Mouse (Mus musculus) layer of hippocampus, adult 2 months (tissue): ENCODE measurements around the gene Nlgn1. TPM values are rescaled to one million over a fixed set of nuclear protein-coding genes. Genes with fewer than 3 reads are reported as not detected.

Source experiments
- DNase-seq, 2 experiments: peaks; one replicate each; pipeline ENCODE4 v3.0.0; 2022; ENCODE audit warnings: low spot score in 2 of 2
- H3K27ac ChIP-seq: fragments of 200-600 bp; 2 replicates; pipeline ENCODE4 v1.8.1; 2022
- H3K4me3 ChIP-seq: fragments of 200-600 bp; 2 replicates; pipeline ENCODE4 v1.8.1; 2022; ENCODE audit warnings: mild to moderate bottlenecking
- CTCF ChIP-seq: fragments of 200-600 bp; conservative IDR thresholded peaks from 2 replicates; pipeline ENCODE4 v1.8.1; 2022; ENCODE audit warnings: antibody characterized with exemption, mild to moderate bottlenecking, moderate library complexity
- total RNA-seq, 2 experiments: library from RNA; stranded (reverse); gene quantifications; 2 replicates each; pipeline ENCODE4 v1.2.3; 2021

Gene Nlgn1
- total RNA-seq, 2 experiments from 2014 or later = 108 to 116 TPM

GRCm38 (mm10) chr3:26270894-26271795 is 61.1 kb downstream of the Nlgn1 start:
- 0 out of 2 replicates have a peak overlapping the region, but pooled peaks have one; percentile 6 for H3K27ac ChIP-seq
- no peak for TF ChIP-seq CTCF
- DNase-seq = no peak
- H3K4me3 ChIP-seq = no peak overlapping the region

DNA sequence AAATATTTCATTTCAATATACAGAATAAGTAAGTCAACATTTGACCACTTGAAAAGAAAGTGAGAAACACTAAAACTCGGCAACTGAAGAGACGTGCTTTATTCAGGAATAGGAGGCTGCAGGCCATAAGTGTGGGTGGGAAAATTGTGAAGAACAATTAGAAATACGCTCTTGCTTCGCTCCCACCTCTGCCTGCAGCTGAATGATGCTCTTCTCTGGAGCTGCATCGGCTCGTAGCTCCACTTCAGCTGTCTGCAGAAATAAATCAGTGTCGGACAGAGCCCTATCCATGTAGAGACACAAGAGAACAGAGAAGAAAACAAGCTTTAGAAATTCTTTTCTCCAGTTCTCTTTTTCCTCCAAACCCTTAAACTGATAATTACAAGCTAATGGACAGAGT is 85.7 kb downstream of the Nlgn1 start:
- DNase-seq = no peak
- no peak for TF ChIP-seq CTCF
- peak overlapping the region; percentile 53; the same call in 1 of the 2 replicates for H3K27ac ChIP-seq
- H3K4me3 ChIP-seq = no peak overlapping the region

GRCm38 (mm10) chr3:26243274-26243673 is 89.0 kb downstream of the Nlgn1 start:
- no peak for TF ChIP-seq CTCF
- no peak overlapping the region for H3K27ac ChIP-seq
- H3K4me3 ChIP-seq = no peak overlapping the region
- no peak for DNase-seq

GRCm38 (mm10) chr3:26230006-26230405 is 102.3 kb downstream of the Nlgn1 start:
- H3K4me3 ChIP-seq = no peak overlapping the region
- peak; percentile 6 to 21 for DNase-seq
- TF ChIP-seq CTCF = no peak
- no peak overlapping the region for H3K27ac ChIP-seq

GRCm38 (mm10) chr3:26228827-26229226 is 103.4 kb downstream of the Nlgn1 start:
- DNase-seq = peak; percentile 10 to 25
- no peak for TF ChIP-seq CTCF

DNA sequence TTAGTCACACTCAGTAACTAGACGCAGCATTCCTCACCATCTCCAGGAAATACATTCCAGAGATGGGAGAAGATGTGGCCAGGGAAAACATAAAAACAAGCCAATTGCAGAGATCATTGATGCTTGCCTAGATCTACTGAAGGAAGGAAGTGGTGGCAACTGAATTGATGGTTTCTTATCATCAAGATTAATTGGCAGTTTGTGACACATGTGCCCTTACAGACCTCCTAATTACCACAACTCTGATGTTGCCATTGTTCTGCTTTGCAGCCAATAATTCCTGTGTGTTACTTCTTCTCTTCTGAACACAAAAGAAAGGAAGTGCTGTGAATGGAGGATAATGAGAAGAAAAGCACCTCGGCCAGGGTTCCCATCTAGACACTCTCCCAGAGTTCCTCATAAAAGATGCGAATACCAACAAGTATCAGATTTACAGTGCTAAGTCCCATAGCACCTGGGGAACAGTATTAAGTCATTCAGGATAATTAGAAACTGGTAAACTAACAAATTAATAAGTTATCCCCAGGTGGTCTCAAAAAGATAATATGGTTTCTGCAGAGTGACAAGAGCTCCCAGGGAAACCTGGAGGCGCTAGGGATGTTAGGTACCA is 104.0 kb downstream of the Nlgn1 start:
- H3K27ac ChIP-seq = no peak overlapping the region
- TF ChIP-seq CTCF = no peak
- DNase-seq = no peak
- no peak overlapping the region for H3K4me3 ChIP-seq

More at GRCm38 (mm10) chr3:26228827-26229226, 103.4 kb downstream of the Nlgn1 start:
- no peak overlapping the region for H3K4me3 ChIP-seq
- no peak overlapping the region for H3K27ac ChIP-seq

DNA sequence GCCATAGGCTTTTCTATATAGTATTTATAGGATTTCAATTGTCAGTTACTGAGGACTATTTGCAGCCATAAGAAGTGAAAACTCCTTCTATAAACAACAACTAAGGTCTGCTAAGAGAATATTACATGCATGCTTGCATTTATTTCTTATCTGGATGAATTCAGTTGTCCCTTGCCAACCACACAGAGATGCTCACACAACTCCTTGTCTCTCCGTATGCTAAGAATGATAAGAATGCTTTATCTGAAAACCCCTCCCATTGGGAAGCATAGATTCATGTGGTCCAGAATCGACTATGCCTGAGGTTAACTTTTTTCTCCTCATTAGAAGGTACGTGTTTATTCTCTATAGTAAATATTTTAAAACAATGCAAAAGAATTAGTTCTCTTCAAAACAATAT is 108.8 kb downstream of the Nlgn1 start:
- Histone ChIP-seq H3K27ac (no peak overlapping the region), H3K4me3 (no peak overlapping the region)
- no peak for DNase-seq
- no peak for TF ChIP-seq CTCF

GRCm38 (mm10) chr3:26216231-26216630 is 116.0 kb downstream of the Nlgn1 start:
- no peak overlapping the region for H3K27ac ChIP-seq
- no peak for TF ChIP-seq CTCF
- DNase-seq = no peak

GRCm38 (mm10) chr3:26202702-26203101 is 129.6 kb downstream of the Nlgn1 start:
- H3K27ac ChIP-seq = no peak overlapping the region
- TF ChIP-seq CTCF = no peak
- DNase-seq = no peak
- no peak overlapping the region for H3K4me3 ChIP-seq

More at GRCm38 (mm10) chr3:26216231-26216630, 116.0 kb downstream of the Nlgn1 start:
- no peak overlapping the region for H3K4me3 ChIP-seq

- H3K27ac ChIP-seq = no peak overlapping the region
- DNase-seq = no peak
- no peak for TF ChIP-seq CTCF
- no peak overlapping the region for H3K4me3 ChIP-seq
These were observed 130.8 kb downstream of the Nlgn1 start for GRCm38 (mm10) chr3:26201410-26201809.

- TF ChIP-seq CTCF = no peak
- Histone ChIP-seq H3K4me3 (no peak overlapping the region), H3K27ac (no peak overlapping the region)
- peak in 1 of 2 experiments; percentile 21 for DNase-seq
These were observed 137.3 kb downstream of the Nlgn1 start for GRCm38 (mm10) chr3:26194970-26195369.

GRCm38 (mm10) chr3:26181013-26181412 is 151.2 kb downstream of the Nlgn1 start:
- Histone ChIP-seq H3K27ac (no peak overlapping the region), H3K4me3 (no peak overlapping the region)
- DNase-seq = no peak
- no peak for TF ChIP-seq CTCF

DNA sequence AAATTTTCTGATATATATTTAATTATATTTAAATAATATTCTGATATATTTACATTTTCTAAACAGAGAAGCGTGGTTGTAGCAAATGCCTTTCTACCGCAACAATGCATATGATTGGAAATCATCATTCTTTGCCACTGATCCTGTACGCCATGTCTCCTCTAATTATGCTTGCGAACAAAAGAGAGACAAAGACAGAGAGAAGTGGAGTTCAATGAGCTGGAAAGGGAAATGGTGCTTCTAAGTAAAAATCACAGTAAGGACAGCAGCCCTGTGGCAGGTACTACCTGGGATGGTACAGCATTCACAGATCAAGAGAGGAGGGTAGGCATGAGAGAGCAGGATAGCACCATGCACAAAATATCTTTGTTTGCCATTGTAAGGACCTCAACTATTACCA is 156.9 kb downstream of the Nlgn1 start:
- TF ChIP-seq CTCF = no peak
- no peak overlapping the region for H3K4me3 ChIP-seq
- no peak overlapping the region for H3K27ac ChIP-seq
- no peak for DNase-seq
